Mouse (Mus musculus): ENCODE results near the gene Smc4. TPM values are rescaled to one million over a fixed set of nuclear protein-coding genes. Genes with fewer than 3 reads are reported as not detected.
A peak's percentile ranks its signal among the peaks of the same experiment; 100 is the strongest.
"Not testable (repeated sequence)": the region's sequence is repeated elsewhere in the genome, so short reads cannot be mapped to it uniquely, and the experiment has no call there.

The Smc4 gene
- total RNA-seq, 2 experiments from 2014 or later, result 42.0 to 56.6 TPM

DNA sequence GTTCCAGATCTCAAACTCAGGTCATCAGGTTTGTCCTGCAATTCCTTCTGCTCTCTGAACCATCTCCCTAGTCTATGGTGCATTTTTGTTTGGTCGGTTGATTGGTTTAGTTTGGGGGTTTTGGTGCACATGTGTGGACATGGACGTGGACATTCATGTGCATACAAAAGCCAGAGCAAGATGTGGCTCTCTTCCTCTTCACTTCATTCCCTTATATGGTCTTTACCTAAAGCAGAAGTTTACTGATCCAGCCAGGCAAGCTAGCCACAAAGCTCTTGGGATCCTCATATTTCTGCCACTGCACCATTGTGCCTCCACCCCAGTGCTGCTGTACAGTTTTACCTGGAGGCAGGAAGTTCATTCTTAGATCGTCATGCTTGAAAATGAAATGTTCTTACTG lies 12.6 kb downstream of the Smc4 start:
- DNase-seq, result no peak

DNA sequence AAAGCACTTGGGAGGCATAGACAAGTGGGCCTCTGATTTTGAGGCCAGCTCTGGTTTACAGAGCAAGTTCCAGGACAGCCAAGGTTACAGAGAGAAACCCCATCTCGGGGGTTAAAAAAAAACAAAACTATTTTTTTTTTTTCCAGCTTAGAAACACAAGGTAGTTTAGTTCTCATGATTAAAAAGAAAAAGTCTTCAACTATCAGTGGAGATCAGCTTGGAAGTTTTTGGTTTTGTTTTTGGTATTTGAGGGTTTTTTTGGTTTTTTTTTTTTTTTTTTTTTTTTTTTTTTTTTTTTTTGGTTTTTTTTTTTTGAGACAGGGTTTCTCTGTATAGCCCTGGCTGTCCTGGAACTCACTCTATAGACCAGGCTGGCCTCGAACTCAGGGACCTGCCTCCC lies 14.1 kb downstream of the Smc4 start:
- DNase-seq, result not testable (repeated sequence)

DNA sequence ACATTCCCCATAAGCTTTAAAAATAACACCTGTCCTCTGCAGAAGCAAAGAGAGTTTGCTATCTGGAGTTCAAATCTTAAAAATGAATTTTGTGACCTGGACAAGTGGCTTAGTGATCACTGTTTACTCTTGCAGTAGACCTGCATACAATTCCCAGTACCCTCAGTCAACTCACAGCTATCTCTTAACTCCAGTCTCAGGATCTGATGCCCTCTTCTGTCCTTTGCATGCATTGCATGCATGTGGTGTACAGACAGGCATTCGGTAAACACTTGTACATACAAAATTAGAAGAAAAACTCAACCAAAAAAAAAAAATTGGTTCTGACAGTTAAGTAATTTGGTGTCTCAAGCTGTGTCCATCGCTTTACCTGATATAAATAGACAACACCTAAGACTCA lies 15.7 kb downstream of the Smc4 start:
- DNase-seq, result no peak

DNA sequence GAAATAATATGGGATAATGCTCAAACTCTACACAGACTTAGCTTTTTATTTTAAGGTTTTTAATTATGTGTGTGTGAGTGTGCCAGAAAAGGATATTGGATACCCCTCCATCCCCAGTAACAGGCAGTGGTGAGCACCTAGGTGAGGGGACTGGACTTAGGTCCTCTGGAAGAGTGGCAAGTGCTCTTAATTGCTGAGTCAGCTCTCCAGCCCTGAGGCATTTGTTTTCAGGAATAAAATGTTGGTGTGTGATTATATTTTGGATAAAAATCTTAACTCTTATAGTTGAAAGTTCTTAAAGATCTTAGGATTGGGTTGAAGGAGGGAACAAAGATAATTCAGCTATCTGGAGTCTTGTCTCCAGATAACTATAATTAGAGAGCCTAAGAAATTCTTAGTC lies 16.2 kb downstream of the Smc4 start:
- DNase-seq, result no peak

DNA sequence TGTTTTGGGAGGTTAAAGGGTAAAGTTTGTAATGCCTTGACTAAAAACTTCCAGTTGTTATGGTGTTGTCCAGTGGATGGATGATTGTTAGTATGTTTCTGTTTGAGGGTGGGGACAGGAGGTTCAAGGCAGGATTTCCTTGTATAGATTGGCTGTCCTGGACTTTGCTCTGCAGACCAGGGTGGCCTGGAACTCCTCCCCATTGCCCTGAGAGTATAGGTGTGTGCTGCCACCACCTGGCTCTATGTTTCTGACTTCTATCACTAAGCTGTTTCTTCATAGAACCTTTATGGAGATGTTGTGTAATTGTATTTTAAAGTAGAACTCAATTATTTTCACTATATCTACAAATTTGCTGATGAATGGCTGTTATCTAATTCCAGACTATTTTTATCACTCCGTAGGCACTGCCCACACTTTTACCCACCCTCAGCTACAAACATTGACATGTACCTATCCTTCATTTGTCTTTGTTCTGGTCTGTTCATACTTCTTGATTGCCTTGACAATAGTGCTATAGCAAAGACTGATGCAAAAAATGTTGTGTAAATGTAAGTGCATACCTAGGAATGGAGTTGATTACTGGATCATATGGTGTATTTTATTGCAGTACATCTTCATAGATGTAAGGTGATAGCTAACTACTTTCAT lies 21.7 kb downstream of the Smc4 start:
- DNase-seq, result no peak

DNA sequence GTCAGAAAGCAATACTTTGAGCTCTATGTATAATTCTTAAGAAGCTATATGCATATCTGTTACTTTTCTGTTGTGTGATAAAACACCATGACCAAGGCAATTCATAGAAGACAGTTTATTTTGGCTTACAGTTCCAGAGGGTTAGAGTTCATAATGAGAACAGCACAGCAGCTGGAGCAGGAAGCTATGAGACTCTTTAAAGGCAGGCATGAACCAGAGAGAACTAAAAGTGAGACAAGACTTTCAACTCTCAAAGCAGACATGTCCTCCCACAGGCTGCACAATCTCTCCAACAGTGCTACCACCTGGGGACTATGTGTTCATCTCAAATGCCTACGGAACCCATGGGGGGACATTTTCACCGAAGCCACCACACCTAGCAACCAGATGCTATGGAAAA lies 35.6 kb downstream of the Smc4 start:
- DNase-seq, result no peak

DNA sequence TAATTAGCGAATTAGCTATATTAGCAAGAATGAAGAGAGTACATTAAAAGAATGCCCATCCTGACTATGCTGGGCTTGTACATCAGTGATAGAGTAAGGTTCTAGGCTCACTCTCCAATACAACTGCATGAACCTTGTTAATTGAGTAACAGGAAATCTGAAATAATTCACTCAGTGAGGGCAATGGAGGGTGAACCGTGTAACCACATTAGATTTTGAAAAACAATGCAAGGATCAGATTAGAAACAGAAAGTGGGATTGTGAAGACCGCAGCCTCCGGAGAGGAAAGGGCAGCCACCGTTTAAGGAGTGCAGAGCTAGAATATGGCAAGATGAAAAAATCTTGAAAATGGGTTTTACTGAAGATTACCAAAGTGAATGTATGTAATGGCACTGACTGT lies 36.8 kb downstream of the Smc4 start:
- no peak for DNase-seq

DNA sequence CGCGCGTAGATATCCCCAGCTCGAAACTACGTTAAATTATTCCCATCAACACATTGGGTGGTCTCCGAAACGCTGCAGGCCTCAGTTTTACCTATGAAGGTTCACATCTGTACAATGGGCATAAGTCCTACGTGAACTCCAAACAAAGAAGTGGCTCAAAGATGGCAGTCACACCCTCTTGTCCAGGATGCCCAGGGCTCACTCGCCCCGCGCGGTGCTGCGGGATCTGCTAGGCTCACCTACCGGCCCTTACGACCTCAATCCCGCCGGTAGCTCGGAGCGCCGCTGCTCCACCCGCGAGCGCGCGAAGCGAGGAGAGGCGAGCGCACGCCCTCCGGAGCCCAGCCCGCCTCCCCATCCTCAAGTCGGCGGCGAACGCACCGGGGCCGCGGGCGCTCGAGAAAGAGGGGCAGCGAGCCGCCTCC lies 39.6 kb downstream of the Smc4 start:
- no peak for DNase-seq

DNA sequence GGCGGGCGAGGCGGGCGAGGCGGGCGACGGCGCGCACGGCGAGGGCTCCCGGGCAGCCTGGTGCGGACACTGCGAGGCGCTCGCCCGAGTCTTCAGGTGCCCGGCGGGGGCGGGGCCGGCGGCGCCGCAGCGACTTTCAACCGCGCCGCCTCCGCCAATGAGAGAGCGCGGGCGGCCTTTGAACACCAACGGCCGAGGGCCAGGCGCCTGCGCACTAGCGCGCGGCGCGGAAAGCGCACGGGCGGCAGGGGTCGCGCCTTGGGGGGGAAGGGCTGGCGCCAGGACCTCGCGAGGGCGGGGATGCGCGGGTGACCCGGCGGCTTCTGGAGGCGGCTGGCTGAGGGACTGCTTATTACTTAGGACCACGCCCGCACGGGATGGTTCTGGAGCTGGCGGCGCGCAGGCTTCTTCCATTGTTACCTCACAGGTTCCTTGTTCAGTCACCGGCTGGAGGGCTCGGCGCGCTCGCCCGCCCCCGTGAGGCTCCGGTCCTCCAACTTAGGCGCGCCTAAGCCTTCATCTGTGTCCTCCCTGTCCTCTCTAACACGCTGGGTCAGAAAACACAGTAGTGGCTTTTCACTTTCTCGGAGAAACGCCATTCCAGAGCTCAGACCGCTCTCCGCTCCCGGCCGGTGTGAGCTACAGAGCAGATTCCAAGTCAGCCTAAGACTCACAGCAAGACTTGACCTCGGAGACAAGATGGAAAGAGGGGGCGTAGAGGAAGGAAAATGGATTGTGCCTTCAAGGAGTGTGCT lies 40.3 kb downstream of the Smc4 start, which contains the start of gene Trim59:
Gene Trim59 (minus strand): TSS at position 111 of the 755 bp plus-strand sequence.
- peak; percentile 95 for DNase-seq

DNA sequence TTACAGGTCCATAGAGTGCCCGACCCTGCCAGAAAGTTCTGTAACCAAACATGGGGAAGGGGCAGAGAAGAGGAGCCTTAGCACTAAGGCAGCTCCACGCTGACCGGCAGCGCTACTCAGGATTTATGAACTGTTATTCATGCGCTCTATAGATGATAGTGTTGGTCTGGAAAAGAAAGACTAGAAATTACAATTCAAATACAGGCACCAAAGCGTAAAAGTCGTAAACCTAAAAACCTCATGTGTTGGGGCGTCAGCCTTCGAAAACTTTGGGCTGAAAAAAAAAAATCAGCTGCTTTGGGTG lies 40.8 kb downstream of the Smc4 start:
- no peak for DNase-seq

DNA sequence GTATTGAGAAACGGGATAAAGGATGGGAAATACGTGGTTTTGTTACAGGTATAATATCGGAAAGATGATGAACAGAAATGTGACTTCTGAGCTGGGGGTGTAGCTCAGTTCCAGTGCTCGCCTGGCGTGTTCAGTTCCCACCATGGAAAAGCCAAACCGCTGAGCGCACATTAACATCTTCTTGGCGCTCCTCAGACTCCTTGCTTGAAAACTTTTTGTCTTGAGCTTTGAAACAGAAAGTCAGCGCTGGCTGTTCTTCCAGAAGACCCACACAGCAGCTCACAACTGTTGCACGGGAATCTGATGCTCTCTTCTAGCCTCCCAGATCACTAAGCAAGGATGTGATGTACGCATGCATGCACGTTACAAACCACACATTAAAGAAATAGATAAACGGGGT lies 41.2 kb downstream of the Smc4 start:
- DNase-seq, result no peak

DNA sequence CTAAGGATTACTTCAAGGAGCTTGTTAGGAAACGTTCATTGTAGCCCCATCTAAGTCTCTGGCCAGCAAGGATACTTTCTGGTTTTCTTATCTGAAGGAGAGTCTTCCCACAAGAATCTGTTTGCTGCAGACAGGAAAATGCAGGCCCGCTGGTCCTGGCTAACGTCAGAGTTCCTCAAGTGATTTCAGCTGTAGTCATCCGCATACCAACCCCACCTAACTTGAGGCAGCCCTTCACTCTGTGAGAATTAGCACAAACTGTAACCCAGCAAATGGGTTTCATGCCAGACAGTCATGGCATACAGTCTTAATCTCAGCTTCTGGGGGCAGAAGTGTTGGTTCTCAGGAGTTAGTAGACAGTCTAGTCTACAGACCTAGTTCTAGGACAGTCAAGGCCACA lies 42.0 kb downstream of the Smc4 start:
- no peak for DNase-seq

DNA sequence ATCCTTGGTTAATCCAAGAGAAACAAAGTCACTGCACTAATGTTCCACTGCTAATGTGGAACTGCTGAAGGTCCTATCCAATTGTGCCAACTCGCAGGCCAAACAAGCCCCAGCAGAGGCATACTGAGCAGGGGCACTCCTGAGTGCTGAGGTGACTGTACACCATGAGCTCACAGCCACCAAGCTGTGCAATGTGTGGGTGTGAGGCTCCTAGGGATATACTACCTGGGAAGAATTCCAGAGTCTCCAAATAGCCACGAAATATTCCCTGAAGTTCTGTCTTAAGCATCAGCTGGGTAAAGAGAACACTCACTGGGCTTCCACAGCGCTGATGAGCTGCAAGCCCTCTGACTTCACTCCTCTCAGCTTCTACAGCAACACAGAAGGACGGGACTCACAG lies 43.1 kb downstream of the Smc4 start:
- no peak for DNase-seq

DNA sequence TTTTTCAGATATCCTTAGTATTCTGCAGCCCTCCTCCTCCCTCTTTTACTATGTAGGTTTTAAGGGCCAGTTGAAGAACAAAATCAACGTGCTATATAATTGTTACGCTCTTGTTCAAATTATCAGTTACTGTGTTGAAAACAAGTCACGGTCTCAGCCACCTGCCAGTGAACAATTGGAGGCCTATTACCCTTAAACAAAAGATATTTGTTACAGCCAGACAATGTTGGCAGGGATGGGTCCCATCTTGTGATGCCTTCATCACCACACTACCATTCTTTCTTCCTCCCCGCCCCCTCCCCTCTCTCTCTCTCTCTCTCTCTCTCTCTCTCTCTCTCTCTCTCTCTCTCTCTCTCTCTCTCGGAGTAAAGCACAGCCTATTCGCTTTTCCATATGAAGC lies 44.5 kb downstream of the Smc4 start:
- DNase-seq, result no peak

DNA sequence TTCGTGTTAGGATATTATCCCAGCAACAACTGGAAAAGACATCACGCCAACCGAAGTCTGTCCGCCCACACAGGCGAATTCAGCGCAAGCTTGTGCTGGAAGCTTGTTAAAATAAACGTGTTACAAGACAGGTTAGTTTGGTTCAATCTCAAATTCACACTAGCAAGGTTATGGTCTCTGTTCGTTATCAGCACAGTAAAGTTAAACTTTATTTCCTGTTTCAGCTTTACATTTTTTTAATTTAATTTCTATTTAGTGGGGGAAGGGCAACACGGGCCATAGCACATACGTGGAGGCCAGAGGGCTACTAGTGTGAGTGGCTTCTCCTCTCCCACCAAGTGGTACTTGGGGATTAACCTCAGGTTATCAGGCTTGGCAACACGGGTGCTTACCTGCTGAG lies 47.4 kb downstream of the Smc4 start:
- DNase-seq, result no peak

DNA sequence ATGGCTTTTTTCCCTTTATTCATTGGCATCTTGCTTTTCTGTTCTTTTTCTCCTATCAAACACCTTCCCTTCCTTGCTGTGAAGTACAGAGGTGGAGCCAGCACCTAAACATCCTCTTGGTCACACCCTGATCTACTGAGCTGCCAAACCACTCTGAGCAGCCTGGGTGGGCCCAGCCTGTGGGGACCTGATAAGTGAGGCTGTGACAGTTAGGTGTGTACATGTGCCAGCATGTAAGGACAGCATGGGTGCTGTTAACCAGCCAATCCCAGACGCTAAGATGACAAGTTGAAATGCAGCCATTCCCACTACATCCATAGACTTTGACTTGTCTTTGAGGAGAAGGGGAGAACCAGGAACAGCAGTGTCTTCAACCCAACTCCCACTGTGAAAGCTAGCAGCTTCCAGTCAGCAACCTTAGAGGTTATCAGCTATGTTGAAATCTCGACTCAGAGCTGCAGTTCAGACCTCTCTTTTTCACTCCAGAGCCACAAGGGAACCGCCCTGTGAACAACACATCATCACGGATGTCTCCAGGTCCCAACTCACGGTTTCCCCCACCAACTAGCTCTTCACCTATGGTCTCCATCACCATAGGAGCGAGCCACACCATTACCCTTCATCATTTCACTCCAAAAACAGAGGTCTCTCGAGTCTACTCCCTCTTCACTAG lies 50.4 kb downstream of the Smc4 start:
- no peak for DNase-seq

DNA sequence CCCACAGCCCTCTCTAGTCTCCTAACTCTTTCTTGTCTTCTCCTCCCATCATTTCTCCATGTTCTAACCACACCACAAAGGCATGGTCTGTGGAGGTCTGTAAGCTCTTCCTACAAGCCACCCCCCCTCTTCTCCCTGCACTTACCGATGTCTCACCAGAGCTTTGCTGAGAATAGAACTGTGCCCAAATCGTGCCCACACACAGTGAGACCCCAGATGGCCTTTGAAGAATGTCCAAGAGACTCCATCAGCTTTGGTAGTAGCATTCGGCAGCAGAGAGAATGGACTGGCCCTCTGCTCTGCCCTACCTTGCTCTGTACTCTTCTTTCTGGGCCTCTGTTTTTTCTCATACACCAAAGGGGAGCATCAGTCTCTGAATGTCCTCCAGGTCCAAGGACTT lies 51.3 kb downstream of the Smc4 start:
- no peak for DNase-seq

DNA sequence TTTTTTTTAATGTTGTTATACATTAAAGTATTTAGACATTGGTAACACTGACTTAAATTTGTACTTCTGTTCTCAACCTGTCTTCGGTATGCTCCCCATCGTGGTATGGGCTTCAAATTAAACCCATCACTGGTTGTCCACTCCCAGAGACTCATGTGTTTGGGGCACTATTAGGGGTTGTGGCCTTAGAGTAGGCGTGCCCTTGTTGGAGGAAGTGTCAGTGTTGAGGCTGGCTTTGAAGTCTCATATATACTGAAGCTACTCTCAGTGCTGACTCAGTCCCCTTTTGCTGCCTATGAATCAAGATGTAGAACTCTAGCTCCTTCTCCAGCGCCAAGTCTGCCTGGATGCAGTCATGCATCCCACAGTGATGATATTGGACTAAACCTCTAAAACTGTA lies 56.1 kb downstream of the Smc4 start:
- no peak for DNase-seq

DNA sequence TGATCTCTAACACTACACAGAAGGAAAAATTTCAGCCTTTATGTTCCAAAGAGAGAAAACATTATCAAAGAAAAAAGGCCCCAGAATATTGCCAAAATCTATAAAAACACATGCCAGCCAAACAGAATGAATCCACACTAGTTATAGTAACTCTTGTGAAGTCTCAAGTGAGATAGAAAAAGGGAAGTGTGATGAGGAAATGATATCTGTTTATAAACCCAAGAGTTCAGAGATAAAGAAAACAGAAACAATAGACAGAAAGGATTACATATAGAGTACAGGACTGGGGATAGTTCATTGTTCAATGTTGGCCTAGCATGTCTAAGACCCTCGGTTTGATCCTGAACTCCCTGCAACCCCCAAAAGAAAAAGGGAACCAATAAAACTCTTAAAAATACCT lies 58.2 kb downstream of the Smc4 start:
- no peak for DNase-seq

DNA sequence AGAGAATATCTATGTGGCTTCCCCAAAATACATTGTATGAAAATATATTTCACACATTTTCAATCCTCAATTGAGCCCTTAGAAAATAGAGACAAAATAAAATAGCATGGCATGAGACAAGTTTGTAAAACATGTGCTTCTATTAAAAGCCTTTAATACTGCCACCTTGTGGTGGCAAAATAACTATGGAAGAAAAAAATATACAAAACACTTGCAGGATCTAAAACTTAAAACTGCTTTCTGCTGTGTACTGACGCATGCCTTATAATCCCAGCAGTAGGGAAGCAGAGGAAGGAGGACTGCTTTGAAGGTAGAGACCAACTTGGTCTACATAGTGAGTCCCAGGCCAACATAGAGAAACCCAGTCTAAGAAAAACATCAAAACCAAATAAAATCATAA lies 59.5 kb downstream of the Smc4 start:
- DNase-seq, result no peak
